Mouse (Mus musculus) small intestine, adult 2 months (tissue): ENCODE measurements around the gene Caap1.

Source experiments
- CTCF ChIP-seq: fragments of 200-500 bp; IDR thresholded peaks from 2 replicates; pipeline ENCODE4 v1.5.1; 2012; ENCODE audit warnings: low read depth, mild to moderate bottlenecking, control low read depth, inconsistent platforms, low read length, moderate library complexity, mixed read lengths; ENCODE audit not compliant: insufficient replicate concordance, insufficient read length; ENCODE audit errors: extremely low read depth
- POLR2A ChIP-seq: fragments of 200-500 bp; IDR thresholded peaks from 2 replicates; pipeline ENCODE4 v1.6.1; 2012; ENCODE audit warnings: low read depth, mild to moderate bottlenecking, control low read depth, inconsistent platforms, low read length, moderate library complexity

DNA sequence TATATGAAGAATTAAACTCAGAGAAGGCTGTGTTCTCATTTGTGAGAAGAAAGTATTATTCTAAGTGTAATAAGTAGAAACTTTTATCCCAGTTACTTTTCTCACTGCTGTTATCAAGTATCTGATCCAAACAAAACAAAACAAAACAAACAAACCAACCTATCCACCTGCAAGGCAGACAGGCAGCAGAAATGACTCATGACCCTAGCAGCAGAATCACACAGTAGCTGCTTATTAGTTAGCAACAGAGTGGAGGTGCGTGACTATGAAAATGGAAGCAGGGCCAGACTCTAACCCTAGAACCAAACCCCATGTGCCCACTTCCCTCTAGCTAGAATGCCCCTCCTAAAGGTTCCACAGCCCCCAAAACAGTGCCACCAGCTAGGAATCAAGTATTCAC is 27.1 kb downstream of the Caap1 start:
- TF ChIP-seq CTCF, result no peak
- TF ChIP-seq POLR2A, result no peak
